Mouse (Mus musculus): ENCODE measurements at regions not wholly inside any gene's neighbourhood (a gene's known extent, or its start where the extent isn't known, plus 50 kb on each side); places are given as distances from the start of the nearest gene placed in this dataset.

GRCm38 (mm10) chr10:65716914-65717610 lies 1378.9 kb upstream of the Jmjd1c start:
- DNase-seq: no peak

DNA sequence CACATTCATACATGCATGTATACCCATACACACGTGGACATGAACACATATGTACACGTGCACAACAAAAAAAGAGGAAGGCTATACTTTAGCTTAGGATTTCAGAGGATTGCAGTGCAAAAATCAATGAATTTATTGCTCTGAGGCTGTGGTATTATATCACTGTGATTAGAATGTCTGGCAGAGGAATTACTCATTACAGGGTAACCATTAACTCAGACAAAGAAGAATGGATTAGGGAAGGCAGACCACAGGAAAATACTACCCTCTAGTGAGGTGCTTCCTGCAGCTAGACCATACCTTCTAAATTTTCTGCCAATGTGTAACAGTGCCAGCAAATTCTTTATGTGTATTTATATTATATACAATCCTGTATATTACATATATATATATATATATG lies 1373.4 kb upstream of the Jmjd1c start:
- no peak for DNase-seq

DNA sequence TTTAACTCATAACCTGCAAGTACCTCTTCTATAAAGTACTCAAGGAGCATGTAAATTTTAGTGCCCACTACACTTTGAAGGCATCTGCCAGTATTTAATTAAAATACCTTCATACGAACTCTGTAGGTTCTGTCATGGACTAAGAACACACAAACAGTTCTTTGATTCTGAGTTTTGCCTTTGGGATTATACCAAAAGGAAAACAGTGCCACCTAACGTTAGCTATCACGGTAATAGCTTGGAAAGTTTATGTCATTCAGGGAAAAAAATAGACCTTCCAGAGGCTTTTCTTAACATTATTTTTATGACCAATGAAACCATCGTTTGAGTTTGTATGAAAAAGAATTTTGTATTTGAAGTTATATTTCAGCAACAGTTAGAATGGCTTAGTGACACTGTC lies 1326.5 kb upstream of the Jmjd1c start:
- DNase-seq: no peak

DNA sequence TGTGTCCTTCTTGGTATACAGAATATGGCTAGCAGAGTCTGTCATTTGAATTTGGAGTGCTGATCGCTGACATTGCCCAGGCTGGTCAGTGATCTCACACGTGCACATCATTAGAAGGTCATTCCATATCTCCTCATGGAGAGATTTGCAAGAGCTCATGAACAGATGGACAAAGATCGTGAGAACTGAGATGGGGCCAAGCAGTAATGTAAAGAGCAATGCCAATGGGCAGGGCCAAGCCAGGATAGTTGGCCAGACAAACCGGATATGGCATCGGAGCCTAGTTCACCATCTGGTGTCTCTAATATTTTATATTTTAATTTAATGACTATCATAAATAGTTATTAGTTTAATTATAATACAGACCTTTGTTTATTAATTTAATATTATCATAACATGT lies 1324.0 kb upstream of the Jmjd1c start:
- DNase-seq: peak; percentile 15 to 23

- no peak for DNase-seq
Observed at GRCm38 (mm10) chr10:65784994-65785393, 1310.9 kb upstream of the Jmjd1c start.
